Mouse (Mus musculus) olfactory bulb, adult 2 months (tissue): ENCODE measurements around the gene Gm28036.

Experiments
- CTCF ChIP-seq: fragments of 200-500 bp; IDR thresholded peaks from 2 replicates; pipeline ENCODE4 v1.5.1; 2012; ENCODE audit warnings: low read depth, mild to moderate bottlenecking, low read length, moderate library complexity; ENCODE audit not compliant: insufficient read depth
- POLR2A ChIP-seq: fragments of 200-500 bp; IDR thresholded peaks from 2 replicates; pipeline ENCODE4 v1.6.1; 2012; ENCODE audit warnings: mild to moderate bottlenecking, low read depth, low read length, moderate library complexity; ENCODE audit not compliant: insufficient read depth

GRCm38 (mm10) chr2:156089799-156090198 is 37.1 kb downstream of the Gm28036 start:
- TF ChIP-seq CTCF (no peak), POLR2A (no peak)
